In genomic region chr7:24322593-24322992, GRCm38 (mm10) we compare ENCODE assay signal across 29 mouse cellular contexts. TPM values are rescaled to one million over a fixed set of nuclear protein-coding genes. Genes with fewer than 3 reads are reported as not detected.
"Had no signal": no experiment of that assay in that cellular context is flagged by ENCODE, and none has a peak within 500 bp of the region (broad histone marks: within the 10 kb centered on the region; RNA-seq: fewer than 3 reads in every experiment).

No protein-coding gene starts in this region.

- ATAC-seq: hindbrain, embryonic 16.5 days; hindbrain, postnatal 0 days; inflammation-experienced regulatory T-cells, adult 6 months; intestine, postnatal 0 days had no signal

- DNase-seq: heart, postnatal 10 days; heart, postnatal 14 days; heart, postnatal 36 days; heart, postnatal 4 days; kidney, adult 18-20 months; kidney, adult 2 months; kidney, adult 8-10 months; kidney, adult 9 months; kidney, postnatal 10 days; kidney, postnatal 14 days; kidney, postnatal 25 days; kidney, postnatal 36 days; kidney, postnatal 4 days; layer of hippocampus, adult 9-11 months; layer of hippocampus, postnatal 36 days had no signal

RNA-seq across cellular contexts. Expression of gene Tescl, which starts 11.1 kb away (rescaled TPM):
- total RNA-seq: heart, postnatal 14 days; heart, postnatal 25 days; heart, postnatal 36 days; hematopoietic stem cell, adult 5-6 weeks; hindbrain, postnatal 0 days; layer of hippocampus, adult 18-20 months; layer of hippocampus, adult 2 months; layer of hippocampus, postnatal 10 days; layer of hippocampus, postnatal 14 days; layer of hippocampus, postnatal 25 days; layer of hippocampus, postnatal 36 days; left cerebral cortex, adult 18-20 months; left cerebral cortex, adult 2 months had no signal

RNA-seq across cellular contexts. Expression of gene Lypd5, which starts 26.4 kb away (rescaled TPM):
- total RNA-seq: heart, adult 8-10 months; heart, postnatal 10 days; heart, postnatal 14 days; heart, postnatal 25 days; heart, postnatal 36 days; heart, postnatal 4 days; hematopoietic stem cell, adult 5-6 weeks; hindbrain, postnatal 0 days; layer of hippocampus, adult 18-20 months; layer of hippocampus, adult 2 months; layer of hippocampus, postnatal 10 days; layer of hippocampus, postnatal 14 days; layer of hippocampus, postnatal 25 days; layer of hippocampus, postnatal 36 days; left cerebral cortex, adult 18-20 months; left cerebral cortex, adult 2 months had no signal
